Mouse (Mus musculus): ENCODE measurements at regions not wholly inside any gene's neighbourhood (a gene's known extent, or its start where the extent isn't known, plus 50 kb on each side); places are given as distances from the start of the nearest gene placed in this dataset.

DNA sequence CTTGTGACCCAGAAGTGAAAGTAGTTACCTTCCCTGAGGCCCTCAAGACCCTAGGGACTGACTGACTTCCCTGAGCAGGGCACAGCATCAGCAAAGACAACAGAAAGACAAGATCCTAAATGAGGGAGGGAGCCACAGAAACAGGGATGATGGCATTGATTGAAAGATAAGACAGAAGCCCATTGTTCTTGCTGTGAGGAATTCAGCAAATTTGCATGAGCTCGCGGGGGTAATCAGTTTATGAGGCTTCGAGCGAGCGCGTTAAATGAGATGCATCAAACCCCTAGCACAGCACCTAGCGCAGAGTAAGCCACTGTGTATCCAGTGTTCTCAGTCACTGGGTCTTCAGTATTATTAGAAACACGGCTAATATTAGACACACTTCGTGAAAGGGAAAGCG, 117.6 kb downstream of the Nectin1 start:
- TF ChIP-seq POLR2A (IDR thresholded peaks at IDR 0.05; ENCODE audit: insufficient read length, low read depth): no peak
- TF ChIP-seq MYOD1 (IDR thresholded peaks at IDR 0.05; ENCODE audit: control insufficient read depth in 1 of 3, insufficient read length in 2 of 3, low read depth in 2 of 3): no peak
